Mouse (Mus musculus) MEL (cell line): ENCODE measurements around the gene Ncs1. TPM values are rescaled to one million over a fixed set of nuclear protein-coding genes. Genes with fewer than 3 reads are reported as not detected.

ENCODE experiments used
- DNase-seq: peaks from one replicate; pipeline ENCODE4 v3.0.0; 2011; ENCODE audit warnings: low read depth, low spot score
- H3K27ac ChIP-seq: 2 replicates; pipeline ENCODE4 v1.5.1; 2012; ENCODE audit warnings: low read depth, mild to moderate bottlenecking, control low read depth, low read length, moderate library complexity; ENCODE audit not compliant: control insufficient read depth
- H3K27me3 ChIP-seq, 2 experiments: fragments of 150-350 bp in 1 of 2; sonication (generic) in 1 of 2; 2 replicates each; pipeline ENCODE4 v1.6.1; 2012; ENCODE audit warnings: low read length in 2 of 2, mild to moderate bottlenecking in 2 of 2, improper control_type of control experiment in 1 of 2, moderate library complexity in 1 of 2; ENCODE audit not compliant: insufficient read depth in 2 of 2, control insufficient read depth in 1 of 2
- H3K36me3 ChIP-seq, 2 experiments: 2 replicates each; pipeline ENCODE4 v1.6.1; 2012 to 2014; ENCODE audit warnings: low read length in 2 of 2, improper control_type of control experiment in 1 of 2, inconsistent platforms in 1 of 2, mild to moderate bottlenecking in 1 of 2; ENCODE audit not compliant: insufficient read depth in 2 of 2, control insufficient read depth in 1 of 2
- H3K4me1 ChIP-seq, 2 experiments: fragments of 150-350 bp in 1 of 2; sonication (generic) in 1 of 2; 2 replicates each; pipeline ENCODE4 v1.6.1; 2012; ENCODE audit warnings: low read length in 2 of 2, improper control_type of control experiment in 1 of 2, mild to moderate bottlenecking in 1 of 2; ENCODE audit not compliant: insufficient read depth in 2 of 2, control insufficient read depth in 1 of 2
- H3K4me3 ChIP-seq, 2 experiments: fragments of 150-350 bp in 1 of 2; sonication (generic) in 1 of 2; 2 replicates each; pipeline ENCODE4 v1.5.1; 2012; ENCODE audit warnings: low read depth in 2 of 2, low read length in 2 of 2, mild to moderate bottlenecking in 2 of 2, moderate library complexity in 2 of 2, control low read depth in 1 of 2, improper control_type of control experiment in 1 of 2; ENCODE audit not compliant: control insufficient read depth in 1 of 2, insufficient read depth in 1 of 2
- H3K79me2 ChIP-seq: 2 replicates; pipeline ENCODE4 v1.6.1; 2012; ENCODE audit warnings: mild to moderate bottlenecking, low read length, moderate library complexity; ENCODE audit not compliant: control insufficient read depth, poor library complexity, insufficient read depth
- H3K9ac ChIP-seq: 2 replicates; pipeline ENCODE4 v1.6.1; 2012; ENCODE audit warnings: low read depth, mild to moderate bottlenecking, control low read depth, low read length, moderate library complexity; ENCODE audit not compliant: control insufficient read depth, poor library complexity, severe bottlenecking
- H3K9me3 ChIP-seq: fragments of 150-350 bp; sonication (generic); replicated peaks from 2 replicates; pipeline ENCODE4 v1.6.1; 2012; ENCODE audit warnings: mild to moderate bottlenecking, low read length, improper control_type of control experiment, moderate library complexity; ENCODE audit not compliant: insufficient read depth
- BHLHE40 ChIP-seq: IDR thresholded peaks from 2 replicates; pipeline ENCODE4 v1.6.1; 2012; ENCODE audit warnings: low read depth, mild to moderate bottlenecking, inconsistent platforms, low read length, improper control_type of control experiment, borderline replicate concordance
- CHD1 ChIP-seq: IDR thresholded peaks from 2 replicates; pipeline ENCODE4 v1.6.1; 2012; ENCODE audit warnings: low read depth, mild to moderate bottlenecking, inconsistent platforms, low read length, improper control_type of control experiment
- CHD2 ChIP-seq: IDR thresholded peaks from 2 replicates; pipeline ENCODE4 v1.6.1; 2011; ENCODE audit warnings: low read length, improper control_type of control experiment
- CTCF ChIP-seq, 3 experiments: IDR thresholded peaks in 2 of 3; conservative IDR thresholded peaks in 1 of 3; 2 replicates each; pipeline ENCODE4 v1.5.1; 2011 to 2012; ENCODE audit warnings: low read length in 3 of 3, low read depth in 2 of 3, mild to moderate bottlenecking in 2 of 3, improper control_type of control experiment in 1 of 3, inconsistent platforms in 1 of 3, mixed read lengths in 1 of 3, moderate library complexity in 1 of 3; ENCODE audit not compliant: control insufficient read depth in 1 of 3, insufficient read depth in 1 of 3, poor library complexity in 1 of 3, severe bottlenecking in 1 of 3
- ETS1 ChIP-seq: IDR thresholded peaks from 2 replicates; pipeline ENCODE4 v1.6.1; 2012; ENCODE audit warnings: low read depth, mild to moderate bottlenecking, inconsistent platforms, low read length, improper control_type of control experiment, moderate library complexity
- GABPA ChIP-seq: IDR thresholded peaks from 2 replicates; pipeline ENCODE4 v1.6.1; 2012; ENCODE audit warnings: low read depth, mild to moderate bottlenecking, inconsistent platforms, low read length, improper control_type of control experiment, moderate library complexity
- JUND ChIP-seq: IDR thresholded peaks from 2 replicates; pipeline ENCODE4 v1.6.1; 2011; ENCODE audit warnings: low read depth, mild to moderate bottlenecking, improper control_type of control experiment, low read length
- KAT2A ChIP-seq: conservative IDR thresholded peaks from 2 replicates; pipeline ENCODE4 v1.6.1; 2012; ENCODE audit warnings: low read depth, low read length, improper control_type of control experiment, inconsistent platforms
- MAFK ChIP-seq: IDR thresholded peaks from 2 replicates; pipeline ENCODE4 v1.6.1; 2011; ENCODE audit warnings: low read depth, mild to moderate bottlenecking, low read length, improper control_type of control experiment, borderline replicate concordance
- MAX ChIP-seq: IDR thresholded peaks from 2 replicates; pipeline ENCODE4 v1.6.1; 2011; ENCODE audit warnings: low read length, improper control_type of control experiment
- MEF2A ChIP-seq: IDR thresholded peaks from 2 replicates; pipeline ENCODE4 v1.6.1; 2014; ENCODE audit warnings: low read depth, mild to moderate bottlenecking, inconsistent platforms, low read length, improper control_type of control experiment; ENCODE audit not compliant: poor library complexity, insufficient replicate concordance, severe bottlenecking; ENCODE audit errors: extremely low read depth
- MYC ChIP-seq: IDR thresholded peaks from 2 replicates; pipeline ENCODE4 v1.6.1; 2011; ENCODE audit warnings: low read depth, mild to moderate bottlenecking, low read length, improper control_type of control experiment, moderate library complexity
- NELFE ChIP-seq: IDR thresholded peaks from 2 replicates; pipeline ENCODE4 v1.6.1; 2011; ENCODE audit warnings: low read depth, low read length, improper control_type of control experiment
- NRF1 ChIP-seq: IDR thresholded peaks from 2 replicates; pipeline ENCODE4 v1.6.1; 2014; ENCODE audit warnings: low read depth, mild to moderate bottlenecking, inconsistent platforms, low read length, improper control_type of control experiment, moderate library complexity; ENCODE audit not compliant: poor library complexity, insufficient read depth, severe bottlenecking
- POLR2A ChIP-seq, 2 experiments: IDR thresholded peaks; 2 replicates each; pipeline ENCODE4 v1.6.1; 2011 to 2012; ENCODE audit warnings: low read length in 2 of 2, mild to moderate bottlenecking in 2 of 2, control low read depth in 1 of 2, improper control_type of control experiment in 1 of 2, low read depth in 1 of 2, moderate library complexity in 1 of 2; ENCODE audit not compliant: control insufficient read depth in 1 of 2, insufficient read depth in 1 of 2, poor library complexity in 1 of 2
- POLR2AphosphoS5 ChIP-seq: IDR thresholded peaks from 2 replicates; pipeline ENCODE4 v1.6.1; 2012; ENCODE audit warnings: low read depth, borderline replicate concordance, mild to moderate bottlenecking, inconsistent platforms, low read length, moderate library complexity, mixed read lengths
- RAD21 ChIP-seq: IDR thresholded peaks from 2 replicates; pipeline ENCODE4 v1.6.1; 2011; ENCODE audit warnings: mild to moderate bottlenecking, low read depth, low read length, improper control_type of control experiment
- TAL1 ChIP-seq: IDR thresholded peaks from 2 replicates; pipeline ENCODE4 v1.6.1; 2012; ENCODE audit warnings: mild to moderate bottlenecking, inconsistent platforms, low read length, moderate library complexity, mixed read lengths
- UBTF ChIP-seq: IDR thresholded peaks from 2 replicates; pipeline ENCODE4 v1.6.1; 2012; ENCODE audit warnings: low read depth, mild to moderate bottlenecking, inconsistent platforms, low read length, improper control_type of control experiment, moderate library complexity, borderline replicate concordance; ENCODE audit not compliant: insufficient read depth
- USF1 ChIP-seq: IDR thresholded peaks from 2 replicates; pipeline ENCODE4 v1.6.1; 2014; ENCODE audit warnings: low read depth, mild to moderate bottlenecking, inconsistent platforms, low read length, improper control_type of control experiment, moderate library complexity
- USF2 ChIP-seq, 2 experiments: IDR thresholded peaks; 2 replicates each; pipeline ENCODE4 v1.6.1; 2011 to 2012; ENCODE audit warnings: improper control_type of control experiment in 2 of 2, low read length in 2 of 2, borderline replicate concordance in 1 of 2, inconsistent platforms in 1 of 2, low read depth in 1 of 2, mild to moderate bottlenecking in 1 of 2; ENCODE audit not compliant: insufficient read depth in 1 of 2
- ZC3H11A ChIP-seq: IDR thresholded peaks from 2 replicates; pipeline ENCODE4 v1.6.1; 2012; ENCODE audit warnings: low read depth, mild to moderate bottlenecking, inconsistent platforms, low read length, improper control_type of control experiment
- ZKSCAN1 ChIP-seq: IDR thresholded peaks from 2 replicates; pipeline ENCODE4 v1.6.1; 2012; ENCODE audit warnings: low read depth, mild to moderate bottlenecking, inconsistent platforms, low read length, improper control_type of control experiment, moderate library complexity
- polyA plus RNA-seq, 2 experiments: library from polyadenylated mRNA; stranded (reverse) in 1 of 2; unstranded in 1 of 2; fragments of >175 nt in 1 of 2; fragments of >200 nt in 1 of 2; gene quantifications; 2 replicates each; pipeline versions ENCODE4 v1.2.1 to v1.2.4; 2012; ENCODE audit warnings: low replicate concordance in 2 of 2, low read depth in 1 of 2; ENCODE audit not compliant: insufficient read length in 2 of 2, insufficient read depth in 1 of 2, missing spikeins in 1 of 2
- total RNA-seq: library from RNA; depleted of rRNA; stranded (reverse); fragments of 300-350 nt; gene quantifications from 2 replicates; pipeline ENCODE4 v1.2.3, GENCODE M21; 2012

Gene Ncs1
- total and polyA plus RNA-seq, 3 experiments = 14.5 to 17.6 TPM; not detected in 1

- Histone ChIP-seq H3K9ac (no peak overlapping the region), H3K36me3 (peaks cover 0 to 1% of the 10 kb centered on the region in 2 experiments; a peak in 1 of 4 replicates), H3K27ac (no peak overlapping the region), H3K79me2 (no peaks in the 10 kb centered on the region), H3K4me3 (no peak overlapping the region), H3K27me3 (no peaks in the 10 kb centered on the region), H3K9me3 (no peaks in the 10 kb centered on the region), H3K4me1 (no peaks in the 10 kb centered on the region)
- DNase-seq = no peak
- TF ChIP-seq GABPA = no peak
- TF ChIP-seq ETS1 = no peak
- TF ChIP-seq CHD1 = no peak
- no peak for TF ChIP-seq RAD21
- TF ChIP-seq BHLHE40 = no peak
- no peak for TF ChIP-seq MAFK
- no peak for TF ChIP-seq MEF2A
- no peak for TF ChIP-seq JUND
- TF ChIP-seq NRF1 = no peak
- no peak for TF ChIP-seq ZC3H11A
- no peak for TF ChIP-seq UBTF
- no peak for TF ChIP-seq MAX
- no peak for TF ChIP-seq POLR2A (IDR thresholded peaks at IDR 0.05; ENCODE audit: control insufficient read depth in 1 of 2, insufficient read depth in 1 of 2, low read depth in 1 of 2, low read length in 2 of 2, poor library complexity in 1 of 2)
- TF ChIP-seq NELFE = no peak
- TF ChIP-seq CHD2 = no peak
- TF ChIP-seq MYC = no peak
- no peak for TF ChIP-seq ZKSCAN1
- TF ChIP-seq USF2 (IDR thresholded peaks at IDR 0.05; ENCODE audit: borderline replicate concordance in 1 of 2, insufficient read depth in 1 of 2, low read depth in 1 of 2, low read length in 2 of 2) = no peak
- TF ChIP-seq CTCF (IDR thresholded peaks at IDR 0.05 in 2 of 3, conservative IDR thresholded peaks at IDR 0.05 in 1 of 3; ENCODE audit: control insufficient read depth in 1 of 3, insufficient read depth in 1 of 3, low read depth in 2 of 3, low read length in 3 of 3, poor library complexity in 1 of 3, severe bottlenecking in 1 of 3) = no peak
- TF ChIP-seq USF1 = no peak
Measured at GRCm38 (mm10) chr2:31206882-31207281, 38.7 kb upstream of the Ncs1 start.

GRCm38 (mm10) chr2:31208544-31209142 is 37.0 kb upstream of the Ncs1 start:
- TF ChIP-seq RAD21 (no peak), POLR2AphosphoS5 (no peak), TAL1 (no peak), MEF2A (no peak), ETS1 (no peak), MAFK (no peak), KAT2A (no peak)
- no peak for DNase-seq
- Histone ChIP-seq H3K9ac (no peak overlapping the region), H3K4me3 (no peak overlapping the region), H3K27me3 (no peaks in the 10 kb centered on the region), H3K4me1 (no peaks in the 10 kb centered on the region), H3K27ac (no peak overlapping the region), H3K79me2 (no peaks in the 10 kb centered on the region), H3K36me3 (peaks cover 0 to 1% of the 10 kb centered on the region in 2 experiments; a peak in 1 of 4 replicates), H3K9me3 (no peaks in the 10 kb centered on the region)
